Mouse (Mus musculus): ENCODE data around the gene Tmem167b. TPM values are rescaled to one million over a fixed set of nuclear protein-coding genes. Genes with fewer than 3 reads are reported as not detected.
A peak's percentile ranks its signal among the peaks of the same experiment; 100 is the strongest.

Gene Tmem167b
- polyA plus RNA-seq, 1 experiment from 2014 or later = 28.2 TPM

DNA sequence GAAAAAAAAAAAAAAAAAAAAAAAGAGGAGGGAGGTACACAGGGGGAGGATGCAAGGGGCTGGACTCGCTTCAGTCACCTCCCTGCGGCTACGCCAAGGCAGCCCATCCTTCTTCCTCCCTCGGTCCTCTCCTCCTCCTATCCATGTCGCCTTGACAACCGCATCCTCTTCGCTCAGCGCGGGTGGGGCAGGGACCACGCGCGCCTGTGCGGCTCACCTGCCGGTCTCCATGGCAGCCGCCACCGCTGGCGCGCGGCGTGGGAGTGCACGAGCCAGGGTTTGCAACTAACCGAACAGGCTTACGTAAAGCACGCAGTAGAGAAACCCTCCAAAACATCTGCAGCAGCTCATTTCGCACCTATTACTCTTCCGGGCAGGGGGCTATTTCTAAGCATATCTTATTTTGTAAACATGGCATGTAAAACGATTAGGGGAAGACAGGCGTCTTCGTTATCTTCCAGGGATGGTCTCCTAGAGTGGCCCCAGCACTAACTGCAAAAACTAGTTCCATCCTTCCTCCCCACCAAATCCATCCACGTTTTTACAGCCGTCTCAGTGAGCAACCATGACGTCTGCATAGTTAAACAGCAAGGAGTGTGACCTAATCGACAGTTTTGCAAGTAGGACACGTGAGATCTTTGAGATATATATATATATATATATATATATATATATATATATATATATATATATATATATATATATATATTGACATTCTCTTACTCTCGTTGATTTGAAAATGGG lies 25.6 kb downstream of the Tmem167b start, which contains the start of gene 5330417C22Rik:
TSS of gene 5330417C22Rik (minus strand) at position 20 of the 744 bp plus-strand sequence.
- H3K4me3 ChIP-seq = peak within 1 kb of the TSS; percentile 56
- H3K9me3 ChIP-seq = no peaks in the 10 kb centered on the region
- WGBS = 3% methylated on average over 35 of the region's 35 CpGs
- ATAC-seq (ENCODE audit: extremely low read depth, insufficient number of reproducible peaks, low FRiP score, low TSS enrichment) = no peak
- H3K36me3 ChIP-seq = no peaks in the 10 kb centered on the region
- H3K27ac ChIP-seq (replicated peaks) = no peak within 1 kb of the TSS
- peaks cover 51% of the 10 kb centered on the region for H3K27me3 ChIP-seq (replicated peaks)
- H3K9ac ChIP-seq = peak within 1 kb of the TSS; percentile 64; the same call in 1 of the 2 replicates
- H3K4me1 ChIP-seq = peaks cover 27% of the 10 kb centered on the region
- H3K4me2 ChIP-seq = peak within 1 kb of the TSS; percentile 85

DNA sequence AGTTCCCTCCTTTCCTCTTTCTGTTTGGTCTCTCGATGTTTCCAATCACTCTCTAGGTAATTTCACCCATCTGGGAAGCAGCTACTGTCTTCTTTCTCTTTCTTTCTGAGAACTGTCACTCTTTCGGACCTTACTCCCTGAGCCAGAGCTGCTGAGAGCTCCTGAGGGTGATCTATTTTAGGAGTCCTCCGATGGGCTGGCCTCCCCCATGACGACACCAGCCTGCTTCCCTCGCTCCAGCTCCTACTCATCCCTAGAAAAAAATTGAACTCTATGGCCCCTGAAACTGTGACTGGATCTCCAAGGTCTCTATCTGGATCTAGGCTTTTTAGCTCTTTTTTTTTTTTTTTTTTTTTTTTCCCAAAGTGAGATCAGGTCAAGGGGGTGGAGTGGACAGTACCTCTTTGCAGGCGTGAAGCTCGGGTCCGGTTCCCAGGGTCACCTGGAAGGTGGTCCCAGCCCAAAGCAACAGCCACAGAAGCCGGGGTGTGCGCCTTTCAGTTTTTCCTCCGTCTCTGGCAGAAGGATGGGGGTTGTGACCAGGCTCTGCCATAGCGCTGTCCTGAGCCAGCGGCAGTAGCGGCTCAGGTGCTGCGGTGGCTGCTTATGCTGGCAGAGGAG lies 26.3 kb downstream of the Tmem167b start:
- no peak for ATAC-seq (ENCODE audit: extremely low read depth, insufficient number of reproducible peaks, low FRiP score, low TSS enrichment)
- H3K9ac ChIP-seq = peak overlapping the region; percentile 60; the same call in 1 of the 2 replicates
- 5% methylated on average over 15 of the region's 15 CpGs for WGBS
- H3K4me2 ChIP-seq = peak overlapping the region; percentile 85
- H3K4me3 ChIP-seq = peak overlapping the region; percentile 56
- no peak overlapping the region for H3K27ac ChIP-seq (replicated peaks)
- H3K4me1 ChIP-seq = peaks cover 27% of the 10 kb centered on the region
- H3K36me3 ChIP-seq = no peaks in the 10 kb centered on the region
- H3K27me3 ChIP-seq (replicated peaks) = peaks cover 51% of the 10 kb centered on the region
- H3K9me3 ChIP-seq = no peaks in the 10 kb centered on the region

DNA sequence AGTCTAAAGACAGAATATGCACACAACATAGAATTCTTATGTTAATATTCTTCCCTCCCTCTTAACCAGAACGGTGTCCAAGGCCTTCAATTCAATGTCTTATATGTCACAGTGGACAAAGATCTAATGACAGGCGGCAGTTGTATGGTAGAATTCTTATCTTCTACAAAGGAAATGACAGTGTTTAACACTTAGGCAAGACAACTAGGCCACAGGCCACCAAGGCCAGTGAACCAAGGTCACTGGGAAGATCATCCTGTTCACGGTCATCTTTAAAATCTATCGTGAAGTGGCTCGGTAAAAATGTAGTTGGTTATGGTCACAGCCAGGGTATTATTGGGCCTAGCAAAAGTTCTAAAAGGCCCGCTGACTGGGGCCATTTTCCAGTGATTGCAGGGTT lies 28.3 kb downstream of the Tmem167b start, which contains the start of gene 1700013F07Rik:
TSS of gene 1700013F07Rik (plus strand) at position 200 of the 400 bp plus-strand sequence.
- H3K27me3 ChIP-seq (replicated peaks) = peaks cover 40% of the 10 kb centered on the region
- H3K4me1 ChIP-seq = peaks cover 27% of the 10 kb centered on the region
- peak within 1 kb of the TSS; percentile 44; the same call in 1 of the 2 replicates for H3K9ac ChIP-seq
- WGBS = 67% methylated on average over 6 of the region's 6 CpGs
- no peaks in the 10 kb centered on the region for H3K9me3 ChIP-seq
- no peak within 1 kb of the TSS for H3K4me3 ChIP-seq
- ATAC-seq (ENCODE audit: extremely low read depth, insufficient number of reproducible peaks, low FRiP score, low TSS enrichment) = no peak
- no peaks in the 10 kb centered on the region for H3K36me3 ChIP-seq
- H3K4me2 ChIP-seq = no peak within 1 kb of the TSS
- no peak within 1 kb of the TSS; the same call in 1 of the 2 replicates for H3K27ac ChIP-seq (replicated peaks)

GRCm38 (mm10) chr3:108533114-108533885 lies 29.0 kb downstream of the Tmem167b start:
- H3K4me3 ChIP-seq = no peak overlapping the region
- H3K36me3 ChIP-seq = no peaks in the 10 kb centered on the region
- H3K27me3 ChIP-seq (replicated peaks) = peaks cover 36% of the 10 kb centered on the region
- H3K4me1 ChIP-seq = peaks cover 27% of the 10 kb centered on the region
- H3K27ac ChIP-seq (replicated peaks) = no peak overlapping the region; the same call in 1 of the 2 replicates
- peak overlapping the region; percentile 44; the same call in 1 of the 2 replicates for H3K9ac ChIP-seq
- WGBS = 49% methylated on average over 9 of the region's 9 CpGs
- no peaks in the 10 kb centered on the region for H3K9me3 ChIP-seq
- ATAC-seq (ENCODE audit: extremely low read depth, insufficient number of reproducible peaks, low FRiP score, low TSS enrichment) = no peak
- H3K4me2 ChIP-seq = no peak overlapping the region

- Histone ChIP-seq H3K4me1 (peaks cover 9% of the 10 kb centered on the region), H3K9me3 (no peaks in the 10 kb centered on the region), H3K27me3 (replicated peaks) (no peaks in the 10 kb centered on the region), H3K4me2 (no peak overlapping the region), H3K4me3 (no peak overlapping the region), H3K9ac (no peak overlapping the region), H3K27ac (replicated peaks) (no peak overlapping the region), H3K36me3 (no peaks in the 10 kb centered on the region)
- 87% methylated on average over 8 of the region's 8 CpGs for WGBS
- ATAC-seq (ENCODE audit: extremely low read depth, insufficient number of reproducible peaks, low FRiP score, low TSS enrichment) = no peak
Observed at GRCm38 (mm10) chr3:108528489-108528888, 33.8 kb downstream of the Tmem167b start.

- H3K27ac ChIP-seq (replicated peaks) = no peak overlapping the region
- H3K9ac ChIP-seq = no peak overlapping the region
- H3K27me3 ChIP-seq (replicated peaks) = 0 out of 2 replicates have a peak, but pooled peaks cover 7% of the 10 kb centered on the region
- 73% methylated on average over 4 of the region's 4 CpGs for WGBS
- no peak overlapping the region for H3K4me2 ChIP-seq
- H3K36me3 ChIP-seq = no peaks in the 10 kb centered on the region
- H3K9me3 ChIP-seq = no peaks in the 10 kb centered on the region
- no peaks in the 10 kb centered on the region for H3K4me1 ChIP-seq
- no peak overlapping the region for H3K4me3 ChIP-seq
- ATAC-seq (ENCODE audit: extremely low read depth, insufficient number of reproducible peaks, low FRiP score, low TSS enrichment) = no peak
Observed at GRCm38 (mm10) chr3:108523415-108523814, 38.9 kb downstream of the Tmem167b start.

DNA sequence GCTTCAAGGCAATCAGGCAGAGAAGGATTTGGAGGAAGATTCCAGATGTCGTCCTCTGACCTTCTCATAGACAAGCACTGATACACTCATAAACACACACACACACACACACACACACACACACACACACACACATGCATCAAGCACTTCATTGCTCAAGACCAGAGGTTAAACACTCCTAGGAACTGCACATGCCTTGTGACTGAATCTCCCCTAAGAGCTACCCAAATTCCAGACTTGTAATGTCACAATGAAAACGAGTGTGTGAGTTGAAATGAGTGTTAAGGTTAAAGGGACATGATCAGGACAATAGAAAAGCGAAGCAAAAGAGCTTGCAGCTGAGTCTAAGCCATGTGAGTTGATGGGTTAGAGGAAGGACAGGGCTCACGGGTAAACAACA lies 44.0 kb downstream of the Tmem167b start:
- Histone ChIP-seq H3K4me2 (no peak overlapping the region), H3K4me1 (no peaks in the 10 kb centered on the region), H3K9me3 (no peaks in the 10 kb centered on the region), H3K4me3 (no peak overlapping the region), H3K27ac (replicated peaks) (no peak overlapping the region), H3K27me3 (replicated peaks) (0 out of 2 replicates have a peak, but pooled peaks cover 7% of the 10 kb centered on the region), H3K36me3 (no peaks in the 10 kb centered on the region), H3K9ac (no peak overlapping the region)
- whole genome bisulfite sequencing = 47% methylated on average over 4 of the region's 4 CpGs
- no peak for ATAC-seq (ENCODE audit: extremely low read depth, insufficient number of reproducible peaks, low FRiP score, low TSS enrichment)

GRCm38 (mm10) chr3:108513465-108513864 lies 48.8 kb downstream of the Tmem167b start:
- Histone ChIP-seq H3K27me3 (replicated peaks) (no peaks in the 10 kb centered on the region), H3K4me1 (0 out of 2 replicates have a peak, but pooled peaks cover 3% of the 10 kb centered on the region), H3K4me2 (no peak overlapping the region), H3K36me3 (no peaks in the 10 kb centered on the region), H3K9me3 (no peaks in the 10 kb centered on the region), H3K4me3 (no peak overlapping the region), H3K27ac (replicated peaks) (no peak overlapping the region), H3K9ac (no peak overlapping the region)
- no peak for ATAC-seq (ENCODE audit: extremely low read depth, insufficient number of reproducible peaks, low FRiP score, low TSS enrichment)
- 60% methylated on average over 3 of the region's 3 CpGs for WGBS

GRCm38 (mm10) chr3:108510716-108511483 lies 51.4 kb downstream of the Tmem167b start:
- Histone ChIP-seq H3K4me1 (0 out of 2 replicates have a peak, but pooled peaks cover 3% of the 10 kb centered on the region), H3K27me3 (replicated peaks) (0 out of 2 replicates have a peak, but pooled peaks cover 5% of the 10 kb centered on the region), H3K9ac (no peak overlapping the region), H3K4me3 (no peak overlapping the region), H3K4me2 (no peak overlapping the region), H3K36me3 (no peaks in the 10 kb centered on the region), H3K27ac (replicated peaks) (no peak overlapping the region), H3K9me3 (no peaks in the 10 kb centered on the region)
- WGBS = 38% methylated on average over 9 of the region's 9 CpGs
- ATAC-seq (ENCODE audit: extremely low read depth, insufficient number of reproducible peaks, low FRiP score, low TSS enrichment) = no peak

GRCm38 (mm10) chr3:108510156-108510555 lies 52.1 kb downstream of the Tmem167b start:
- Histone ChIP-seq H3K9me3 (no peaks in the 10 kb centered on the region), H3K4me2 (no peak overlapping the region), H3K27me3 (replicated peaks) (0 out of 2 replicates have a peak, but pooled peaks cover 8% of the 10 kb centered on the region), H3K9ac (no peak overlapping the region), H3K27ac (replicated peaks) (no peak overlapping the region), H3K4me3 (no peak overlapping the region), H3K4me1 (0 out of 2 replicates have a peak, but pooled peaks cover 3% of the 10 kb centered on the region), H3K36me3 (no peaks in the 10 kb centered on the region)
- ATAC-seq (ENCODE audit: extremely low read depth, insufficient number of reproducible peaks, low FRiP score, low TSS enrichment) = no peak
- WGBS = 58% methylated on average over 1 of the region's 2 CpGs

Measured in heart, embryonic 13.5 days (tissue).